Mouse (Mus musculus) bone marrow macrophage, adult 2 months (primary cell): ENCODE results near the gene 1110008L16Rik. TPM values are rescaled to one million over a fixed set of nuclear protein-coding genes. Genes with fewer than 3 reads are reported as not detected.

ENCODE experiments used
- H3K27ac ChIP-seq: 2 replicates; pipeline ENCODE4 v1.5.1; 2012; ENCODE audit warnings: low read depth, low read length; ENCODE audit not compliant: insufficient read depth
- H3K4me1 ChIP-seq: 2 replicates; pipeline ENCODE4 v1.6.1; 2012; ENCODE audit warnings: low read length; ENCODE audit not compliant: control insufficient read depth, insufficient read depth
- H3K4me3 ChIP-seq: 2 replicates; pipeline ENCODE4 v1.5.1; 2012; ENCODE audit warnings: mild to moderate bottlenecking, low read length, moderate library complexity; ENCODE audit not compliant: insufficient read depth
- CTCF ChIP-seq: IDR thresholded peaks from 2 replicates; pipeline ENCODE4 v1.5.1; 2012; ENCODE audit warnings: low read depth, mild to moderate bottlenecking, low read length, moderate library complexity
- POLR2A ChIP-seq: IDR thresholded peaks from 2 replicates; pipeline ENCODE4 v1.6.1; 2012; ENCODE audit warnings: mild to moderate bottlenecking, low read depth, low read length, borderline replicate concordance
- polyA plus RNA-seq: library from polyadenylated mRNA; stranded (reverse); fragments of >200 nt; gene quantifications from 2 replicates; pipeline ENCODE4 v1.2.4, GENCODE M21; 2012; ENCODE audit not compliant: missing spikeins, insufficient read depth, insufficient read length

Gene 1110008L16Rik
- polyA plus RNA-seq, 1 experiment: 9.8 TPM

- Histone ChIP-seq H3K27ac (no peak overlapping the region), H3K4me1 (peaks cover 6% of the 10 kb centered on the region), H3K4me3 (no peak overlapping the region)
- TF ChIP-seq POLR2A (no peak), CTCF (no peak)
Observed at GRCm38 (mm10) chr12:55306371-55306770, 7.0 kb downstream of the 1110008L16Rik start.

- no peak overlapping the region for H3K27ac ChIP-seq
- TF ChIP-seq CTCF (no peak), POLR2A (no peak)
- no peak overlapping the region for H3K4me3 ChIP-seq
- peaks cover 4% of the 10 kb centered on the region; the same call in 1 of the 2 replicates for H3K4me1 ChIP-seq
Observed at GRCm38 (mm10) chr12:55307566-55307965, 8.2 kb downstream of the 1110008L16Rik start.

GRCm38 (mm10) chr12:55308731-55309130 lies 9.4 kb downstream of the 1110008L16Rik start:
- TF ChIP-seq POLR2A (no peak), CTCF (no peak)
- H3K4me3 ChIP-seq: no peak overlapping the region
- H3K4me1 ChIP-seq: peaks cover 4% of the 10 kb centered on the region; the same call in 1 of the 2 replicates
- no peak overlapping the region for H3K27ac ChIP-seq

GRCm38 (mm10) chr12:55309501-55309900 lies 10.1 kb downstream of the 1110008L16Rik start:
- Histone ChIP-seq H3K4me3 (no peak overlapping the region), H3K27ac (no peak overlapping the region), H3K4me1 (no peaks in the 10 kb centered on the region)
- TF ChIP-seq CTCF (no peak), POLR2A (no peak)

GRCm38 (mm10) chr12:55311841-55312240 lies 12.5 kb downstream of the 1110008L16Rik start:
- H3K4me3 ChIP-seq: no peak overlapping the region
- TF ChIP-seq CTCF (no peak), POLR2A (no peak)
- H3K4me1 ChIP-seq: peaks cover 4% of the 10 kb centered on the region; the same call in 1 of the 2 replicates
- no peak overlapping the region for H3K27ac ChIP-seq

- TF ChIP-seq POLR2A (no peak), CTCF (no peak)
- peaks cover 4% of the 10 kb centered on the region; the same call in 1 of the 2 replicates for H3K4me1 ChIP-seq
Observed at GRCm38 (mm10) chr12:55313901-55314300, 14.5 kb downstream of the 1110008L16Rik start.

GRCm38 (mm10) chr12:55315192-55315591 lies 15.8 kb downstream of the 1110008L16Rik start:
- Histone ChIP-seq H3K27ac (no peak overlapping the region), H3K4me3 (no peak overlapping the region), H3K4me1 (peaks cover 4% of the 10 kb centered on the region; the same call in 1 of the 2 replicates)
- TF ChIP-seq POLR2A (no peak), CTCF (no peak)

More at GRCm38 (mm10) chr12:55313901-55314300, 14.5 kb downstream of the 1110008L16Rik start:
- Histone ChIP-seq H3K27ac (no peak overlapping the region), H3K4me3 (no peak overlapping the region)

- Histone ChIP-seq H3K4me3 (no peak overlapping the region), H3K27ac (no peak overlapping the region), H3K4me1 (peaks cover 3% of the 10 kb centered on the region; the same call in 1 of the 2 replicates)
- no peak for TF ChIP-seq CTCF
Observed at GRCm38 (mm10) chr12:55321642-55322291, 22.4 kb downstream of the 1110008L16Rik start.

GRCm38 (mm10) chr12:55325702-55326101 lies 26.3 kb downstream of the 1110008L16Rik start:
- no peak overlapping the region for H3K27ac ChIP-seq
- H3K4me1 ChIP-seq: peaks cover 3% of the 10 kb centered on the region; the same call in 1 of the 2 replicates
- H3K4me3 ChIP-seq: no peak overlapping the region
- TF ChIP-seq CTCF (no peak), POLR2A (no peak)

- Histone ChIP-seq H3K27ac (no peak overlapping the region), H3K4me3 (no peak overlapping the region), H3K4me1 (no peaks in the 10 kb centered on the region)
- TF ChIP-seq CTCF (no peak), POLR2A (no peak)
Observed at GRCm38 (mm10) chr12:55328784-55329183, 29.4 kb downstream of the 1110008L16Rik start.

GRCm38 (mm10) chr12:55329351-55329750 lies 30.0 kb downstream of the 1110008L16Rik start:
- H3K4me3 ChIP-seq: no peak overlapping the region
- H3K27ac ChIP-seq: no peak overlapping the region
- TF ChIP-seq POLR2A (no peak), CTCF (no peak)
- H3K4me1 ChIP-seq: no peaks in the 10 kb centered on the region
